Comparison of ENCODE assay signal across 7 mouse cellular contexts in genomic region chr9:101078579-101078978, GRCm38 (mm10). TPM values are rescaled to one million over a fixed set of nuclear protein-coding genes. Genes with fewer than 3 reads are reported as not detected.
DNase-seq lines count a peak whose midpoint lies in the region; ATAC-seq and TF ChIP-seq lines count a peak whose summit lies in the region.

No protein-coding gene starts in this region.

- H3K27me3 ChIP-seq in lung, embryonic 15.5 days: no peaks in the 10 kb centered on the region
- H3K27me3 ChIP-seq in embryonic facial prominence, embryonic 14.5 days (replicated peaks; ENCODE audit: control insufficient read depth, insufficient read depth, low read length): no peaks in the 10 kb centered on the region
- no peaks in the 10 kb centered on the region for H3K27me3 ChIP-seq in small intestine, adult 2 months (ENCODE audit: control insufficient read depth, insufficient read depth, low read length)

- peaks cover 37% of the 10 kb centered on the region for H3K4me1 ChIP-seq in lung, embryonic 15.5 days
- H3K4me1 ChIP-seq in embryonic facial prominence, embryonic 14.5 days (ENCODE audit: control insufficient read depth, insufficient read depth, low read length): peaks cover 20% of the 10 kb centered on the region
- peaks cover 17% of the 10 kb centered on the region; the same call in 1 of the 2 replicates for H3K4me1 ChIP-seq in small intestine, adult 2 months (ENCODE audit: control insufficient read depth, insufficient read depth, insufficient read length, low read length)

- 74% methylated on average over 4 of the region's 4 CpGs for WGBS in lung, embryonic 15.5 days
- WGBS in embryonic facial prominence, embryonic 14.5 days: 72% methylated on average over 4 of the region's 4 CpGs
- 20% methylated on average over 4 of the region's 4 CpGs for WGBS in small intestine, adult 2 months

- ATAC-seq in lung, embryonic 15.5 days (ENCODE audit: borderline replicate concordance, extremely low read depth, low FRiP score, low TSS enrichment): no peak
- ATAC-seq in embryonic facial prominence, embryonic 14.5 days (ENCODE audit: low read depth): no peak

- no peak overlapping the region; the same call in 1 of the 2 replicates for H3K9ac ChIP-seq in lung, embryonic 15.5 days
- no peak overlapping the region for H3K9ac ChIP-seq in embryonic facial prominence, embryonic 14.5 days (ENCODE audit: low read depth, low read length)

- H3K9me3 ChIP-seq in lung, embryonic 15.5 days: no peaks in the 10 kb centered on the region
- H3K9me3 ChIP-seq in embryonic facial prominence, embryonic 14.5 days (ENCODE audit: control insufficient read depth, low read length): peaks cover under 1% of the 10 kb centered on the region; the same call in 1 of the 2 replicates

- no peak overlapping the region for H3K27ac ChIP-seq in lung, embryonic 15.5 days
- no peak overlapping the region for H3K27ac ChIP-seq in embryonic facial prominence, embryonic 14.5 days (replicated peaks; ENCODE audit: low read depth, low read length)
- H3K27ac ChIP-seq in small intestine, adult 2 months (ENCODE audit: insufficient read depth, low read depth, low read length): no peak overlapping the region; the same call in 1 of the 2 replicates

- H3K4me2 ChIP-seq in lung, embryonic 15.5 days: peak overlapping the region; percentile 65
- H3K4me2 ChIP-seq in embryonic facial prominence, embryonic 14.5 days (ENCODE audit: low read depth, low read length): peak overlapping the region; percentile 85

- TF ChIP-seq POLR2A in small intestine, adult 2 months (IDR thresholded peaks at IDR 0.05; ENCODE audit: low read depth, low read length): no peak

- peak overlapping the region; percentile 27 for H3K4me3 ChIP-seq in lung, embryonic 15.5 days
- H3K4me3 ChIP-seq in embryonic facial prominence, embryonic 14.5 days (ENCODE audit: low read depth, low read length): peak overlapping the region; percentile 20
- peak overlapping the region; percentile 25; the same call in 1 of the 2 replicates for H3K4me3 ChIP-seq in small intestine, adult 2 months (ENCODE audit: low read depth, low read length)

- no peak for DNase-seq in lung, postnatal 4 days
- DNase-seq in embryonic facial prominence, embryonic 14.5 days (ENCODE audit: low spot score): no peak
- peak; percentile 15 for DNase-seq in kidney, postnatal 10 days
- DNase-seq in right cerebral cortex, adult 2 months (ENCODE audit: low spot score in 2 of 2): no peak
- no peak for DNase-seq in cerebellum, postnatal 4 days (ENCODE audit: low spot score in 2 of 2)

- TF ChIP-seq CTCF in small intestine, adult 2 months (IDR thresholded peaks at IDR 0.05; ENCODE audit: extremely low read depth, insufficient read length, insufficient replicate concordance, low read depth, low read length): no peak

- no peaks in the 10 kb centered on the region for H3K36me3 ChIP-seq in lung, embryonic 15.5 days
- H3K36me3 ChIP-seq in embryonic facial prominence, embryonic 14.5 days (ENCODE audit: control insufficient read depth, insufficient read depth, low read length): no peaks in the 10 kb centered on the region
- H3K36me3 ChIP-seq in small intestine, adult 2 months (ENCODE audit: control insufficient read depth, insufficient read depth, low read length): no peaks in the 10 kb centered on the region; the same call in 1 of the 2 replicates

RNA-seq across cellular contexts. Expression of gene Msl2, which starts 4.7 kb away (rescaled TPM):
- 5.9 and 6.8 TPM in 2 replicates for polyA plus RNA-seq in lung, embryonic 15.5 days (2015; fragmentation: Nextera tagmentation; extraction: Ambion mirVana)
- 6.2 and 6.8 TPM in 2 replicates for polyA plus RNA-seq in embryonic facial prominence, embryonic 14.5 days (2014; fragmentation: Nextera tagmentation; extraction: Ambion mirVana)
- polyA plus RNA-seq in small intestine, adult 2 months (2012; rRNA removed): 14.2 and 24.4 TPM in 2 replicates

RNA-seq across cellular contexts. Expression of gene Pccb, which starts 43.9 kb away (rescaled TPM):
- polyA plus RNA-seq in lung, embryonic 15.5 days (2015; fragmentation: Nextera tagmentation; extraction: Ambion mirVana): 22.7 and 23.2 TPM in 2 replicates
- 25.0 and 28.5 TPM in 2 replicates for polyA plus RNA-seq in embryonic facial prominence, embryonic 14.5 days (2014; fragmentation: Nextera tagmentation; extraction: Ambion mirVana)
- polyA plus RNA-seq in small intestine, adult 2 months (2012; rRNA removed): 41.9 and 60.1 TPM in 2 replicates
